Mouse (Mus musculus) heart, postnatal 0 days (tissue): ENCODE measurements at regions not wholly inside any gene's neighbourhood (a gene's known extent, or its start where the extent isn't known, plus 50 kb on each side); places are given as distances from the start of the nearest gene placed in this dataset.

Source experiments
- CTCF ChIP-seq: IDR thresholded peaks from 2 replicates; pipeline ENCODE4 v1.5.1; 2016; ENCODE audit warnings: antibody characterized with exemption, control low read depth, low read depth
- EP300 ChIP-seq: IDR thresholded peaks from 2 replicates; pipeline ENCODE4 v1.6.1; 2016; ENCODE audit warnings: antibody characterized with exemption, low read depth

- no peak for TF ChIP-seq EP300
- TF ChIP-seq CTCF, result no peak
Measured at GRCm38 (mm10) chr11:45311934-45312333, 539.9 kb upstream of the Clint1 start.
